Mouse (Mus musculus) c-Kit-positive CD71-positive TER-119-positive erythroid progenitor cells, embryonic 14.5 days (primary cell): ENCODE measurements at regions not wholly inside any gene's neighbourhood (a gene's known extent, or its start where the extent isn't known, plus 50 kb on each side); places are given as distances from the start of the nearest gene placed in this dataset.
A peak's percentile ranks its signal among the peaks of the same experiment; 100 is the strongest.

Experiments used
- DNase-seq: peaks from one replicate; pipeline ENCODE4 v3.0.0-alpha.2; 2013; ENCODE audit warnings: low spot score

- no peak for DNase-seq
Observed at GRCm38 (mm10) chr3:54541389-54541788, 151.2 kb upstream of the Supt20 start.

DNA sequence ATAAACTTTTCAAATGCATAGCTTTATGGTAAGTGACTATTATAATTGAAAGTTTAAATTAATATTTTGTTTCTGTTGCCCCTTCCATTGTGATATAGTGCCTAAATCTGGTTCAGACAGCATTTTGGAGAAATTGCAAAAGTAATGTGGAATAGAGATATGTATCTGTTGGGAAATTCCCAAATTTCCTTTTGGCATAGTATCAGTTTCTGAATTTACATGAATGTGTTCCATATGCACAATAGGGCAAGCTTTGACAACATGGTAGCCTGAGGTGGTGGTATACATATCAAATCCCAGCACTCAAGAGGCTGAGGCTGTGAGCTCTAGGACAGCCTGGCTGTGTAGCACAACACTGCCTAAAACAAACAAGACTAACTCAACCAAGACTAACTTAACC, 147.2 kb upstream of the Supt20 start:
- no peak for DNase-seq

DNA sequence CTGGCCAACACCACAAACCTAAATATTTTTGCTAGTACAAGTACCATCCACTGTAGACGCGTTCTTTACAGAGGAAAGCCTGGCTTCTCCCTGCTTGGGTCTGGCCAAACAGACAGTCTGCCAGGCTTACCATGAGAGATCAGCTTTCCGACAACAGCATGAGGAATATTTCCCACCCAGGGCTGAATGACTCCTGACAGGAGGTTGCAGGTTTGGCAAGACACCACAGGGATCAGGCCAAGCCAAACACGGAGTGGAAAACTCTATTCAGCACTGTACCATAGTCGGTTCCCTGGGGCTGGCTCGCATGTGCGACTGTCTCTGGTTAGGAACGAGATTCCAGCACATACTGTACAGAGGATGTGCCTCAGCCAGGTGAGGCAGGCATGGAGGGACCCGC, 140.7 kb upstream of the Supt20 start:
- DNase-seq = no peak

DNA sequence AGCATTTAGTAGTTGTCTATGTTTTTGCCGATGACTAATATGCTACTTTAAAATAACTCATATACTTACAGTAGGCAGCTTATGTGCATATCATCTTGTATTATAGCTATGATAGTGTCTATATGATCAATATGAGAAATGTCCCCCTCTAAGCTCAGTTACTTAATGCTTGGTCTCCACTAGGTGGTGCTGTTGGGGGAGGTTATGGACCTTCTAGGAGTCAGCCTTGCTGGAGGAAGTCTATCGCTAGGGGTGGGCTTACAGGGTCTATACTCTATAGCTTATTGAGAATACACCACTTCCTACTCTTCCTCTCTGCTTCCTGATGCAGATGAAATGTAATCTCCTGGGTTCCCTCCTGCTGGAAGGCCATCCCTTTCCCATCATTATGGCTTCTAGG, 136.7 kb upstream of the Supt20 start:
- DNase-seq = peak; percentile 13

DNA sequence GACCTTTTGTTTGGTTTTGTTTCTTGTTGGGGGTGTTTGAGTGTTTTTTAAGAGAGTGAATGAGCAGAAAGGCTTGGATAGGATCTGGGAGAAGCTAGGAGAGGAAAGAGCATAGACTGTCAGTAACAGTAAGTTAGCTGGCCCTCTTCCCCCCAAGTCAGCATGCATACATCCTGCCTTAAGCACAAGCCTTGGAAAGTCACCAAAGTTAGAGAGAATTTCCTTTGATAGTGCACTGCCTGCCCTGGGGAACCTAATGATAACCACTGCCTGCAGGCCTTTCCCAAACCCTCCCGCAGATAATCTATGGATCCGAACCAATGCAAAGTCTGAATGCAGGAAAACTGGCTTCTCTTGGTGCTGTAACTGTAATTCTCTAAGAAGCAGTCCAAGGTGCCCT, 133.6 kb upstream of the Supt20 start:
- DNase-seq = no peak

GRCm38 (mm10) chr3:54559527-54559926, 133.1 kb upstream of the Supt20 start:
- no peak for DNase-seq

DNA sequence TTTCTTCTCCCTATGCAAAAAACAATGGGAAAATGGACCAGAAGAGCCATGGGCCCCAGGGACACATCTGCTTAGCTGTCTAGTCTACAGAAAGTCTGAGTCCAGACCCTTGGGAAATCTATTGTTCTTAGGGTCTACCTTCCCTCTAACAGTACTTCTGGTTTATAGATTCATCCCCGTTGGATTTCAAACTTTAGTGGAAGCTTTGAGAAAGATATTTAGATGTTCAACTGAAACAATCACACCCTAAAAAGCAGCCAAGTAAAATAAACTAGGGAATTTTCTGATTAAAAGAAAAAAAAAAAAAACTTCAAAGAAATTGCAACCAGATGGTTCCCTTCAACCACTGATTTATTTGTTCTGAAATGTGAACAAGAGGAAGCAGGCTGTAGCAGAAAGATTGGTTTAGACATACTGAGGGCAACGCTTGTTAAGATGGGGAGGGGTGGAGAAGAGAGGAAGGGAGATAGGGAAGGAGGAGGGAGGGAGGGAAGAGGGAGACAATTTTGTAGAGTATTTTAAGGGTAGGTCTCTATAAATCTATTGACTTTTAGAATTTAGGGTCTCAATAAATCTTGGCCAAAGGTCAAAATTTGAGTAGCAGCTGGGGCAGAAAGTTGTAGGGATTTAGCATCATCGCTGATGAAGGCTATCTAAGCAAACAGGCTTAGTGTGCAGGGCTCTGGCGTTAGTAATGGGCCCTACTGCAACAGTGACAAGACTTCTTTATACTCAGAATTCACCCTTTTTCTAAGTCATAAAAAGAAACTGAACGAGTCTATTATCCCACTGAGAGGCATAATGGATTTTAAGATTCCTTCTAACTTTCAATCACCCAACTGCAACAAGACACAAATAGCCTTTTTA, 132.3 kb upstream of the Supt20 start:
- DNase-seq = no peak

DNA sequence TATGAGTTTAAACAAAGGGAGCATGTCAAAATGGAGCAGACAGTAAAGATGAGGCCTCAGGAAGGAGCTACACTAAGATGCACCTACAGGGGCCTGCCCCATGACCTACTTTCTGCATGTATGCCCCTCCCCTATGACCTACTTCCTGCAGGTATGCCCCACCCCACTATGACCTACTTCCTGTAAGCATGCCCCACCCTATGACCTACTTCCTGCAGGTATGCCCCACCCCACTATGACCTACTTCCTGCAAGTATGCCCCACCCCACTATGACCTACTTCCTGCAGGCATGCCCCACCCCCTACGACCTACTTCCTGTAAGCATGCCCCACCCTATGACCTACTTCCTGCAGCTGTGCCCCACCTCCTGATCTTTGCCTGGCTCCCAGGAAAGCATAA, 125.3 kb upstream of the Supt20 start:
- DNase-seq = no peak

DNA sequence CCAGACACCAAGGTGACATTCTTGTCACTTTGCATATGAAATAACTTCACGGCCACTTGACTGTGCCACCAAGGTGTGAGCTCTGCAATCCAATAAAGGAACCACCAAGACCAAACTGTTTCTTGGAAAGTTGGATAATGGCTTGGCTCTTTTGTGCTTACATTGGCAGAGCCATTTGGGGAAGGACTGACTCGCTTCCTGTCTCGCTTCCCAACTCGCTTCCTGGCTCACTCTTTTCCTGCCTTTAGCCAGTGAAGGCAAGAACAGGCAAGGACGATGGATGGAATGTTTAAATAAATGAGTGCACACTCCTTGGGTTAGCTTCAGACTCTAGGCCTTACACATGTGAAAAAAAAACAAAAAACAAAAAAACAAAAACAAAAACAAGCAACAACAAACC, 124.5 kb upstream of the Supt20 start:
- no peak for DNase-seq

DNA sequence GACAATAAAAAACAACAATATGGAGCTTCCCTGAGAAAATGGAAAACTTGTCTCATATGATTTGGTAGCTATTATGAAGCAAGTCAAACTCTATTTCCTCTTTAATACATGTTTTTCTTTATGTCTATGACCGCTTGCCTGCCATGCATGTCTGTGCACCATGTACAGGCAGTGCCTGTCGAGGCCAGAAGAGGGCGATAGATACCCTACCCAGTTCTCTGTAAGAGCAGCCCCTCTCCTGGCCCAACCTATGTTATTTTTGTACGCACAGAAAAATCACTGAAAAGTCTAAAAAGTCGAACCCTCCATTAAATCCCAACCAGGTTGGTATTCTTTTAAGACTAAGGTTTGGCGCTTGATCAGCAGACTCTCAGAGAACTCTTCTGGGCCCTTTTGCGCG, 122.1 kb upstream of the Supt20 start:
- no peak for DNase-seq

- DNase-seq = no peak
Observed at GRCm38 (mm10) chr3:54577851-54578250, 114.8 kb upstream of the Supt20 start.

DNA sequence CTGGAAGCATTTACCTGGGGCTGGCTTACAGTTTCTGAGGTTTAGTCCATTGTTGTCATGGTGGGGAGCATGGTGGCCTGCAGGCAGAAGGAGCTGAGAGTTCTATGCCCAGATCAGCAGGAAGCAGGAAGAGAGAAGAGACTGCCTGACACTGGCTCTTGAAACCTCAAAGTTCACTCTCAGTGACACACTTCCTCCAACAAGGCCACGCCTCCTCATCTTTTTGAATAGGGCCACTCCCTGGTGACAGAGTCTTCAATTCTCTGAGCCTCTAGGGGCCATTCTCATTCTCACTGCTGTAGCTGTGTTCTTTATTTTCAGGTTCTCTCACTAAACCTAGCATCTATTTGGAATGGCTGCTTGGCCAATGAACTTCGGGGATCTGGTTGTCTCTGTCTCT, 113.2 kb upstream of the Supt20 start:
- DNase-seq = no peak

GRCm38 (mm10) chr3:54580339-54580738, 112.3 kb upstream of the Supt20 start:
- DNase-seq = no peak

DNA sequence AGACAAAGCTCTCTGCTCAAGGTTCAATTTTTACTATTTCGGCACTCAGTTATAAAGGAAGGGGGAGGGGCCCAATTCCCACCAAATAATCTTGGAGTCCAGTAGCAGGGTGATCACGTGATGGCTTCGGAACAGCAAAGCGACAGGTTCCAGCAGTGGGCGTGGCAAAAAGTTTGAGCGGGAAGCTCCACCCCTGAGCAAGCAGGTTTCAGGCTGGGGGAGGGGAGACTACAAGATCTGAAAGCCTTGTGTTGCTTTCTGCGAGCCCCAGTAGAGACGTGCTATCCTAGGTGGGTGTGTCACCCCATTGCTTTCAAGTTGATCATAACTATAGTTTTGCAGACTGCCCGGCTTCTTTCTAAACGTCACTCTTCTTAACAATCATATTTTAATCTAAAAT, 106.8 kb upstream of the Supt20 start:
- DNase-seq = peak; percentile 16

GRCm38 (mm10) chr3:54587127-54587995, 105.2 kb upstream of the Supt20 start:
- DNase-seq = no peak

DNA sequence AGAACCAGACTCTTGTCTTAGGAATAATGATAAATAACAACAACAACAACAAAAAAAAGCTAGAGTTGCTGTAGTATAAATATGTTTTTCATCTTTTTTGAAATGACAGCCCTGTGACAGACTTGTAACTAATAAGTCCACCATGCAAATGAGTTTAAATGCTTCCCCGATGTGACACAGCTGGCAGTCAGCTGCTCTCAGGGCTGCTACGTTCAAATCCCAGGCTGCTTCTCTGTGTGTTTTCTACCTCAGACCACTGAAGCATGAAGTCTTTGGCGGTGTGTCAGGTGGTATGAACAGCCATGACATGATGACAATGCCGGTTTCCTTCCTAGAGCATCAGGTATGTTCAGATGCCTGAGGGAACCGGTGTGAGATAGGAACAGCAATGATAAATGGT, 104.4 kb upstream of the Supt20 start:
- no peak for DNase-seq

GRCm38 (mm10) chr3:54589976-54590375, 102.6 kb upstream of the Supt20 start:
- DNase-seq = no peak

- DNase-seq = peak; percentile 9
Observed at GRCm38 (mm10) chr3:54591160-54591559, 101.4 kb upstream of the Supt20 start.

DNA sequence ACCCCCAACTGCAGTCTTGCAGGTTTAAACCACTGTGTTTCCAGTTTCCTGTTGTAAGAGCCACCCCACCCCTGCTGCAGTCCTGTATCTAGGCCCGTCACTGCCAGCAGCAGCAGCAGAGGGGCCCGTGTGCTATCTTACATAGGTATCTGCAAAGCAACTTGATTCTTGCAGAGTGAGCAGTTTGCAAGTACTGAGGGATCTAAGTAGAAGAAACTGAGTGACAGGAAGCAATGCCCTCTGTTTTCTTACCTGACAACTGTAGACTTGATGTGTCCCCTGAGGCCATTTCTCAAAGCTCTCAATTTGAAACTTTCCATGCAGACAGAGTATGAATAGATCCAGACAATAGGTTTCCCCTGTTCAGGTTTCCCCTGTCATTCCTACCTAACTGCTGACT, 100.5 kb upstream of the Supt20 start:
- no peak for DNase-seq

GRCm38 (mm10) chr3:54592655-54593428, 99.8 kb upstream of the Supt20 start:
- no peak for DNase-seq

GRCm38 (mm10) chr3:54595193-54595592, 97.4 kb upstream of the Supt20 start:
- no peak for DNase-seq
